Mouse (Mus musculus) megakaryocyte-erythroid progenitor cell, adult 5 weeks (primary cell): Measurements from ENCODE around the gene Zg16. TPM values are rescaled to one million over a fixed set of nuclear protein-coding genes. Genes with fewer than 3 reads are reported as not detected.

Source experiments
- polyA plus RNA-seq: library from polyadenylated mRNA; stranded (reverse); fragments of >175 nt; gene quantifications from 2 replicates; pipeline ENCODE4 v1.2.3, GENCODE M21; 2012

The Zg16 gene
- 0.86 and 0.89 TPM in 2 replicates for polyA plus RNA-seq

DNA sequence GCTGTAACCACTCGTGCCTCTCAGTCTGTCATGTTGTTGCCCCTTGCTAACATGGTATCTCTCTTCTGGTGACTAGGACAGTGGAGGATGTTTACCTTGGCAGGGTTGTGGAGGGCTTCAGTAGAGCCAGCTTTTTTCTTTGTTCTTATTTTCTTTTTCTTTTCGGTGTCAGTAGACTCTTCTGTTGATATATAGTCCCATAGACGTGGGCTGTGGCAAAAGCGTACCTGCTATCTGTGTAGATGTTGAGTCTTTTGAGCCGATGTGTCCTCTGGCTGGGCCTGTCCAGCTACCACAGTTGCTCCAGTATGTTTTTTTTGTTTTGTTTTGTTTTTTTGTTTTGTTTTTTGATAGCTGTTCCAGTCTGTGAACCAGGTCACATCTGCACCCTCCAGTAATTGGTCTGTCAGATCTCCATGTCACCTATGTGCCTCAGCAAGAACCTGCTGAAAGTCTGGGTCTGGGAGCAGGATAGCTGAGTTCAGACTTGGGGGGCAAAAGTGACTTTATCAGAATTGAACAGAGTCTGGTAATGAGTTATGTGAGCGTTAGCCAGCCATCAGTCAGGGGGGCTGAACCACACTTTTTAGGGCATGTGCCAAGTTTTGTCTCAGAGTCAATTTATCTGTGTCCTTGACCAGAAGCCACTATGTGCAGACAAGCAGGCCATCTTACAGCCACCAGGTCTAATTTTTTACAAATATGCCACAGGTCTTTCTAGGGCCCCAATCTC, at the start of gene Zg16:
Gene Zg16, minus strand, starts transcription at position 51 of the 733 bp plus-strand sequence.

GRCm38 (mm10) chr7:127121911-127122270, 34.8 kb upstream of the Zg16 start, which contains the start of gene Qprt:
Gene Qprt, minus strand, starts transcription at chr7:127122226.

DNA sequence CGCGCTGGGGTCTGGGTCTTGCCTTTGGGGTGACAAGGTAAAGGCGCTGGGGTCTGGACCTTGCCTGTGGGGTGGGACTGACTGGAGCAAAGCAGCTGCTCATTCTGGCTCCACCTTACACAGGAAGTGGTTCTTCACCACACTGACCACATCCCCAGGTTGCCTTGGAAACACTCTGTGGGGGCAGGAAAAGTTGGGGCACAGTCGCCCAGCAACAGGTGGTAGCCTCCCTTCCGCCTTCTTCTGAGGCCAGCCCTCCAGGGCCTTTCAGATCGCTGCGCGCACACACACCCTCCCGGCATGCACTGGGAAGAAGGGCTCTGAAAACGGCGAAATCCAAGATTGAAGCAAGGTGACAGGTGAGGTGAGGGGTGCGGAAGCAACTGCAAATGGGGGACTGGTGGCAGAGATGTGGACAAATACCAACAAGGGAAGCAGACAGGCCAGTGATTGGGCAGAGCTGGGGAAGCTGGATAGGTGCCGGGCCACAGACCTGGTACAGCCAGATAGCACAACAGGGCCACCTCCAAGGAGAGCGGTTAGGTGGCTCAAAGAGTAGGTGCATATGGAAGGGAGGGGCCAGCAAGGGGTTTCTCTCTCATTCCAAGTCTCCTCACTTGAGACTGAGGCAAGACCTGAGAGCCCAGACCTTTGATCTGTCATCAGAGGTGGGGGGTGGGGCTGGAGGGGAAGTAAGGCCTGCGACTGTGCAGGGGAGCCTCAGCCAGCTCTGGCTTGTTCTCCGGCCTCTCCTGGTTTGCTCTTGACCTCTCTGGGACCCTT, 4.2 kb upstream of the Zg16 start, which contains the start of gene AI467606:
Gene AI467606, plus strand, starts transcription at position 246 of the 783 bp plus-strand sequence.

GRCm38 (mm10) chr7:127041851-127042672, 45.1 kb downstream of the Zg16 start, which contains the start of gene Kif22:
Gene Kif22, minus strand, starts transcription at chr7:127042471.

DNA sequence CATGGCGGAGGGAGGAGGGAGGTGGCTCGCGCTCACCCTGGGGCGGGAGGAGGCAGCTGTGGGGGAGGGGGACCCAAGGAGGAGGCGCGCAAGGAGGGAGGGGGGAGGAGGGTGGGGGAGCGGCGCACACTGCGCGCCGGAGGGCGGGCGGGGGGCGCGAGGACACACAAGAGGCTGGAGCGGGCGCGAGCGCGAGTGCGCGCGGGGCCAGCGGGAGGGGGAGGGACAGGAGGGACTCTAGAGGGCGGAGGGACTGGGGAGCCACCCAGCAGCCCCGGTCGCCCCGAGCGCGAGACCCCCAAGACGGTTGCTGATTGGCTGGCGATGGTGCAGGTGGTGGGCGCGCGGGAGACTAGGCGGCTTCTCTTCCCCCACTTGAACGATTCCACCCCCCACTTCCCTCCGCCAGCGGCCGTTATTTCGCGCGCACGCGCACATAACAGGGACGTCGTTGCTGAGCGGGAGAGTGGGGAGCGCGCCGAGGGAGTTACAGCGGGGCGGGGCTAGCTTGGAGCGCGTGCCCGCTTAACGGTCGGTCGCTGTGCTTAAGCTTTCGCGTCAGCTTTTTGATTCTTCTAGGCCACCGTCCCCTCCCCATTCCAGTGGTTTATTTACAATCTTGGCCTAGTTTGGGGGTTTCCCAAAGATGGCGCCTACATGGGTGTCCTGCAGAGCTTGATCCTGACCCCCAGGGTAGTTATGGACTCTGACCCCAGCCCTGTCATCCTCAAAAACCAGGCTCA, 60.0 kb downstream of the Zg16 start, which contains the start of gene Maz:
Gene Maz, minus strand, starts transcription at position 54 of the 743 bp plus-strand sequence.

GRCm38 (mm10) chr7:127020901-127021562, 66.1 kb downstream of the Zg16 start, which contains the start of the genes Gm42742 and Prrt2:
Gene Gm42742, minus strand, starts transcription at chr7:127021097.
Gene Prrt2, minus strand, starts transcription at chr7:127021211.

DNA sequence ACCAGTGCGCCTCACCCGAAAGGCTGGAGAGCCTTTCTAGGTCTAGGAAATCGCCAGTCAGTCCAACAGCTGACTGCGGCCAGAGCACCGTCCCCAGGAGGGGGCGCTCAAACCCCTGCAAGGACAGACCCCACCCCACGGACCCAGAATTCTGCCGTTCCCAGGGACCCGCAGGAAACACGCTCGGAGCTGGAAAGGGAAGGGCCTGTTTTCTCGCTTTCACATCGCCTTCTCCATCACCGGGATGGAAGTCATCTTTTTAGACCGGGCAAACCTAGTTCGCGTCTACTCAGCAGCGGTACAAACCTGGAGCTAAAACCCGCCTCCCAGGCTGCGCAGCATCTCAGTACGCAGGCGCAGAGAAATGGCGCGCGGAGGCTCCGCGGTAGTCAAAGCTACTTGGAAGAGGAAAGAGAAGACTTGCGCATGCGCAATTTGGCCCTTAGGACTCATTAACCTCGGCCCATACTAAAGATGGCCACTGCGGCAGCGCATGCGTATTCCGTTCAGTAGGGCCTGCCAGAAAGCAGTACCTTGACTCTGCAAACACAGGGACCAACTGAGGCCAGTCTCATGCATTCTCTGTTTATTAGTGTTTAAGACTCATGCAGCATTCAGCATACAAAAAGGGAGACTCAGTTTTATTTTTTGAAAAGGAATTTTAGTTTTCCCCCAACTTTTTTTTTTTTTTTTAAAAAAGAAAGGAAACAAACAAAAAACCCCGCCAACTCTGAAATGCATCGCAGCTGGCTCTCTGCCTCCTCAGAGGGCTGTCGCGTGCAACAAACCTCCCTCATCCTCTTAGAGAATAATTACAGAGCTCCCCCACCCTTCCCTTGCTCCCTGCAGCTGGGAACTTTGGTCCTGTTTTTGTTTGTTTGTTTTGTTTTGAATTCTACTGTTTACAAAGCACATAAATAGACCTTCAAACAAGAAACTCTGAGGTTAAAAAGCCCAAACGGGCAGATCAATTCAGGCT, 69.9 kb downstream of the Zg16 start, which contains the start of gene Pagr1a:
Gene Pagr1a, minus strand, starts transcription at position 382 of the 979 bp plus-strand sequence.

DNA sequence TGATC, 70.8 kb downstream of the Zg16 start, which contains the start of gene Pagr1b:
Gene Pagr1b, minus strand, starts transcription at position 4 of the 5 bp plus-strand sequence.

DNA sequence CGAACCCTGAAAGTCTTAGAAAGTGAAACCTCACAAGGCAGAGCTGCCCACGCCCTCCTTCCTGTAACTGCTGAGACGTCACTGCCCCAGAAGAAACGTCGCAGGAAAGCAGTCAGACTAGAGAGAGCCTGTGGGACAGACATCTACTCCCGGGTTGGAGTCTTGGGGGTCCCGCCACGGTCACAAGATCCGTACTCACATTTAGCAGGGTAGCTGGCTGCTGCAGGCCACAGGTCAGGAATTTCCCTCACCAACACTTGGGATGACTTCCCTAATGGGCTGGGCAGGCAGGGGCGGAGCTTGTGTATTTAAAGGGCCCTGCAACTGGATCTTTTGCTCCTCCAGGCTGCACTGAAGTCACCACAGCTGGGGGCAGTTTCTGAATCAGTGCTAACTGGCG, 72.8 kb downstream of the Zg16 start, which contains the start of gene Mvp:
Gene Mvp, minus strand, starts transcription at position 302 of the 400 bp plus-strand sequence.

Other genes starting within 250 kb of the Zg16 start
- 0.03 TPM in 1 of 2 replicates, not detected in the other for gene Doc2a, start 239.9 kb downstream of the Zg16 start, polyA plus RNA-seq
- gene Hirip3, start 225.4 kb downstream of the Zg16 start, polyA plus RNA-seq, result 162 and 272 TPM in 2 replicates
- gene Ino80e, start 225.0 kb downstream of the Zg16 start, polyA plus RNA-seq, result 655 and 810 TPM in 2 replicates
- 176 and 182 TPM in 2 replicates for gene Taok2, start 202.6 kb downstream of the Zg16 start, polyA plus RNA-seq
- 46.0 and 48.8 TPM in 2 replicates for gene Tmem219, start 164.4 kb downstream of the Zg16 start, polyA plus RNA-seq
- gene Kctd13, start 158.4 kb downstream of the Zg16 start, polyA plus RNA-seq, result 24.7 and 27.7 TPM in 2 replicates
- gene Asphd1, start 137.7 kb downstream of the Zg16 start, polyA plus RNA-seq, result 0.35 TPM in 1 of 2 replicates, not detected in the other
- gene Sez6l2, start 136.8 kb downstream of the Zg16 start, polyA plus RNA-seq, result 1.5 and 2.1 TPM in 2 replicates
- 127 and 143 TPM in 2 replicates for gene Cdipt, start 111.4 kb downstream of the Zg16 start, polyA plus RNA-seq
- 0.74 and 0.75 TPM in 2 replicates for gene Cdiptos, start 111.2 kb downstream of the Zg16 start, polyA plus RNA-seq
- 25.1 and 28.0 TPM in 2 replicates for gene Mvp, start 72.7 kb downstream of the Zg16 start, polyA plus RNA-seq
- gene Pagr1b, start 70.8 kb downstream of the Zg16 start, polyA plus RNA-seq, result 9.4 TPM in 1 of 2 replicates, not detected in the other
- gene Pagr1a, start 70.0 kb downstream of the Zg16 start, polyA plus RNA-seq, result 67.0 and 68.3 TPM in 2 replicates
- gene Gm42742, start 66.2 kb downstream of the Zg16 start, polyA plus RNA-seq, result 146 and 149 TPM in 2 replicates
- 0.61 and 0.66 TPM in 2 replicates for gene Prrt2, start 66.1 kb downstream of the Zg16 start, polyA plus RNA-seq
- 845 and 941 TPM in 2 replicates for gene Maz, start 60.3 kb downstream of the Zg16 start, polyA plus RNA-seq
- 29.9 and 30.8 TPM in 2 replicates for gene Kif22, start 44.9 kb downstream of the Zg16 start, polyA plus RNA-seq
- 106 and 120 TPM in 2 replicates for gene AI467606, start 4.0 kb upstream of the Zg16 start, polyA plus RNA-seq
- gene Qprt, start 34.9 kb upstream of the Zg16 start, polyA plus RNA-seq, result 1.9 and 3.5 TPM in 2 replicates
- gene Spn, start 50.5 kb upstream of the Zg16 start, polyA plus RNA-seq, result 137 and 157 TPM in 2 replicates
- gene Cd2bp2, start 108.7 kb upstream of the Zg16 start, polyA plus RNA-seq, result 56.3 and 72.8 TPM in 2 replicates
- 65.6 and 68.1 TPM in 2 replicates for gene Tbc1d10b, start 121.1 kb upstream of the Zg16 start, polyA plus RNA-seq
- 1.6 and 3.1 TPM in 2 replicates for gene Mylpf, start 121.6 kb upstream of the Zg16 start, polyA plus RNA-seq
- 21.1 and 24.7 TPM in 2 replicates for gene Zfp553, start 145.7 kb upstream of the Zg16 start, polyA plus RNA-seq
- 148 and 225 TPM in 2 replicates for gene Sept1, start 145.8 kb upstream of the Zg16 start, polyA plus RNA-seq
- gene Zfp771, start 156.9 kb upstream of the Zg16 start, polyA plus RNA-seq, result 82.3 and 89.5 TPM in 2 replicates
- gene Dctpp1, start 173.4 kb upstream of the Zg16 start, polyA plus RNA-seq, result 154 and 169 TPM in 2 replicates
- 27.0 and 35.1 TPM in 2 replicates for gene Sephs2, start 186.7 kb upstream of the Zg16 start, polyA plus RNA-seq
- gene Itgal, start 208.9 kb upstream of the Zg16 start, polyA plus RNA-seq, result 25.1 and 29.6 TPM in 2 replicates